Mouse (Mus musculus) kidney, postnatal 0 days (tissue): ENCODE results near the gene Bin2. TPM values are rescaled to one million over a fixed set of nuclear protein-coding genes. Genes with fewer than 3 reads are reported as not detected.

Source experiments
- ATAC-seq: fragments of 200-750 bp; cut with Nextera tagmentation; replicated peaks from 2 replicates; pipeline ENCODE4 v1.8.0; 2017; ENCODE audit warnings: low read depth, moderate number of reproducible peaks, moderate TSS enrichment, moderate library complexity; ENCODE audit not compliant: low FRiP score
- DNase-seq: peaks from one replicate; pipeline ENCODE4 v3.0.0-alpha.2; 2016; ENCODE audit warnings: low spot score
- H3K27ac ChIP-seq: fragments of 300-500 bp; sonication (generic); 2 replicates; pipeline ENCODE4 v1.5.1; 2014; ENCODE audit warnings: mild to moderate bottlenecking
- H3K27me3 ChIP-seq: fragments of 300-500 bp; sonication (generic); 2 replicates; pipeline ENCODE4 v1.6.1; 2014; ENCODE audit warnings: low read length, mixed read lengths; ENCODE audit not compliant: insufficient read depth
- H3K36me3 ChIP-seq: fragments of 300-500 bp; sonication (generic); 2 replicates; pipeline ENCODE4 v1.6.1; 2014; ENCODE audit warnings: low read length, mixed read lengths; ENCODE audit not compliant: insufficient read depth
- H3K4me1 ChIP-seq: fragments of 300-500 bp; sonication (generic); replicated peaks from 2 replicates; pipeline ENCODE4 v1.6.1; 2014; ENCODE audit warnings: antibody characterized with exemption, low read length, mixed read lengths; ENCODE audit not compliant: insufficient read depth
- H3K4me2 ChIP-seq: fragments of 300-500 bp; sonication (generic); 2 replicates; pipeline ENCODE4 v1.6.1; 2014; ENCODE audit warnings: mild to moderate bottlenecking, low read length, moderate library complexity, mixed read lengths
- H3K4me3 ChIP-seq: fragments of 300-500 bp; sonication (generic); replicated peaks from 2 replicates; pipeline ENCODE4 v1.5.1; 2014; ENCODE audit warnings: low read depth, low read length
- H3K9ac ChIP-seq: fragments of 300-500 bp; sonication (generic); 2 replicates; pipeline ENCODE4 v1.6.1; 2014; ENCODE audit warnings: low read depth, low read length
- H3K9me3 ChIP-seq: fragments of 300-500 bp; sonication (generic); replicated peaks from 2 replicates; pipeline ENCODE4 v1.6.1; 2016; ENCODE audit warnings: low read length, inconsistent platforms, mixed read lengths
- CTCF ChIP-seq: IDR thresholded peaks from 2 replicates; pipeline ENCODE4 v1.5.1; 2016; ENCODE audit warnings: antibody characterized with exemption, low read depth, mild to moderate bottlenecking, moderate library complexity
- WGBS: fragments of 180-500 bp; shearing (Covaris S2); extraction: QIAGEN DNeasy Blood & Tissue Kit; methylation state at CpG from one replicate; pipeline ENCODE4 v1.1.7; 2014; 5-methylcytosine and 5-hydroxymethylcytosine counted together
- polyA plus RNA-seq: library from polyadenylated mRNA; unstranded; fragments of >200 nt; fragmentation: Nextera tagmentation; extraction: Ambion mirVana; gene quantifications from 2 replicates; pipeline ENCODE4 v1.2.1, GENCODE M21; 2015

Gene Bin2
- polyA plus RNA-seq, 1 experiment from 2014 or later: 0.93 TPM

DNA sequence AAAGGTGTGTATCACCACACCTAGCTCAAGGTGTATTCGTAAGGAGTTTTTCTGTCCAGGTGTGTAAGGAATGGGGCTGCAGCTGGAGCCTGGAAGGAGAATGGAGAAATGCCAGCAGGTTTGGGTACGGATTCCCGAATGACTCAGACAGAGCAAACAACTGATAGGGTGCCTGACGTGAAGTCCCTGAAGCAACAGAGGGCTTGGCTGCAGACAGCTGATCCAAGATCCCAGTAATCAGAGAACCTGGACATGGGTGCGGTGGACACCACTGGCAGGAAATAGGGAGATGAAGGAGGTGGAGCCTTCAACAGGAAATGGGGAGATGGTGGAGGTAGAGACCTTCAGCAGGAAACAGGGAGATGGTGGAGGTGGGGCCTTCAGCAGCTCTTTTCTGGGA is 37.0 kb downstream of the Bin2 start:
- ATAC-seq (no peak), DNase-seq (no peak)
- WGBS: 84% methylated on average over 5 of the region's 5 CpGs
- Histone ChIP-seq H3K4me2 (no peak overlapping the region), H3K27me3 (no peaks in the 10 kb centered on the region), H3K36me3 (no peaks in the 10 kb centered on the region), H3K9me3 (no peaks in the 10 kb centered on the region), H3K27ac (no peak overlapping the region), H3K4me1 (0 out of 2 replicates have a peak, but pooled peaks cover 11% of the 10 kb centered on the region), H3K9ac (no peak overlapping the region), H3K4me3 (no peak overlapping the region)
- no peak for TF ChIP-seq CTCF

DNA sequence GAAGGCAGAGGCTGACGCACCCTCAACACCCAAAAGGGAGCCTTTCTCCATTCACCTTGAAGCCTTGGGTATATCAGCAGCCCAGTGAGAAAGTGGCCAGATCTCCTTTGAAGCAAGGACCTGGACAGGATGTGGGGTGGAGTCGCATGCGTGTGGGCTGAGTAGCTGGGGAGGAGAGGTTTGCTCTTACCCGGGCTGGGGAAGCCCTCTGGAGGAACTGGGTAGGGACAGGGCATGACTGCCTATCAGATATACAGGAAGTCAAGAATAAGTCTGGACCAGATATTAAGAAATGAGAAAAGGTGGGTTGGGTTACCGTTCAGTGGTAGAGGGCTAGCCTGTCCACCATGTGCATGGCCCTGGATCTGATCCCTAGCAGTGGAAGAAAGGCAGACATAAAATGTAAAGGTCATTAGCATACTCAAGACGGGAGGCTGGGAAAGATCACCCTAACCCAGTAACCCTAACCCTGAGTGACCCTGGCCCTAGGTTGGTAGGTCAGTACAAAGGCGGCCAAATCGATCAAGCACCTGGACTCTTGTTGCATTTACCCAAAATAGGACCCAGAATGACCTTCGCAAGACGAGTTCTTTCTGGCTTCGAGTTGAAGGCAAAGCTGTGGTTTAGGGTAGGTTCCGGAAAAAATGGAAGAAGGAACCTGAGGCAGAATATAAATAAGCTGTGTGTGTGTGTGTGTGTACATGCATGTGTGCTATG is 37.7 kb downstream of the Bin2 start:
- H3K9ac ChIP-seq: no peak overlapping the region
- ATAC-seq (no peak), DNase-seq (no peak)
- no peak for TF ChIP-seq CTCF
- no peaks in the 10 kb centered on the region for H3K9me3 ChIP-seq
- no peak overlapping the region for H3K4me2 ChIP-seq
- 70% methylated on average over 12 of the region's 12 CpGs for WGBS
- no peaks in the 10 kb centered on the region for H3K27me3 ChIP-seq
- 0 out of 2 replicates have a peak, but pooled peaks cover 11% of the 10 kb centered on the region for H3K4me1 ChIP-seq
- no peak overlapping the region for H3K4me3 ChIP-seq
- no peak overlapping the region for H3K27ac ChIP-seq
- H3K36me3 ChIP-seq: no peaks in the 10 kb centered on the region

DNA sequence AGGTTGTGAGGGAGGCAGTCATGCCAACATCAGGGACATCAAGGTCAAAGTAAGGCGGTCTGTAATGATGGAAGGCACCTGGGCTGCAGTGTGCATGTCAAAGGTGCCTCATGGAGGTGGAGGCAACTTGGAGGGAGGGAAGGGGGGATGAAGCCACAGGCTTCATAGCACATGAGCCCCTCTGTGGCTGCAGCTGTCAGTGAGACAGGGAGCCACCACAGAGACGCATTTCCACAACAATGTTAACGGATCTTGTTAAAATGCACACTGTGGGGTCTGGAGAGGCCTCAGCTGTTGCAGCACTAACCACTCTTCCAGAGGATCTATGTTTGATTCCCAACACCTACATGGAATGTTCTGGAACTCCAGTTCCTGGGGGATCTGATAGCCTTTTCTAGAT is 39.2 kb downstream of the Bin2 start:
- Histone ChIP-seq H3K9ac (no peak overlapping the region), H3K27ac (no peak overlapping the region), H3K36me3 (no peaks in the 10 kb centered on the region), H3K4me3 (no peak overlapping the region), H3K27me3 (no peaks in the 10 kb centered on the region), H3K4me1 (0 out of 2 replicates have a peak, but pooled peaks cover 11% of the 10 kb centered on the region), H3K9me3 (no peaks in the 10 kb centered on the region), H3K4me2 (no peak overlapping the region)
- no peak for TF ChIP-seq CTCF
- no peak for ATAC-seq
- no peak for DNase-seq
- WGBS: 60% methylated on average over 3 of the region's 3 CpGs

GRCm38 (mm10) chr15:100628797-100629196 is 40.6 kb downstream of the Bin2 start:
- no peak for ATAC-seq
- Histone ChIP-seq H3K9me3 (no peaks in the 10 kb centered on the region), H3K4me1 (0 out of 2 replicates have a peak, but pooled peaks cover 11% of the 10 kb centered on the region), H3K9ac (no peak overlapping the region), H3K27ac (0 out of 2 replicates have a peak overlapping the region, but pooled peaks have one; percentile 22), H3K4me2 (no peak overlapping the region), H3K4me3 (no peak overlapping the region), H3K36me3 (no peaks in the 10 kb centered on the region), H3K27me3 (no peaks in the 10 kb centered on the region)
- no peak for TF ChIP-seq CTCF
- WGBS: 52% methylated on average over 7 of the region's 7 CpGs
- peak; percentile 50 for DNase-seq

GRCm38 (mm10) chr15:100627774-100628370 is 41.5 kb downstream of the Bin2 start:
- Histone ChIP-seq H3K4me3 (no peak overlapping the region), H3K36me3 (no peaks in the 10 kb centered on the region), H3K9ac (no peak overlapping the region), H3K27ac (peak overlapping the region; percentile 52), H3K4me1 (0 out of 2 replicates have a peak, but pooled peaks cover 8% of the 10 kb centered on the region), H3K27me3 (no peaks in the 10 kb centered on the region), H3K4me2 (no peak overlapping the region), H3K9me3 (no peaks in the 10 kb centered on the region)
- TF ChIP-seq CTCF: no peak
- no peak for ATAC-seq
- DNase-seq: no peak
- WGBS: 15% methylated on average over 11 of the region's 11 CpGs

DNA sequence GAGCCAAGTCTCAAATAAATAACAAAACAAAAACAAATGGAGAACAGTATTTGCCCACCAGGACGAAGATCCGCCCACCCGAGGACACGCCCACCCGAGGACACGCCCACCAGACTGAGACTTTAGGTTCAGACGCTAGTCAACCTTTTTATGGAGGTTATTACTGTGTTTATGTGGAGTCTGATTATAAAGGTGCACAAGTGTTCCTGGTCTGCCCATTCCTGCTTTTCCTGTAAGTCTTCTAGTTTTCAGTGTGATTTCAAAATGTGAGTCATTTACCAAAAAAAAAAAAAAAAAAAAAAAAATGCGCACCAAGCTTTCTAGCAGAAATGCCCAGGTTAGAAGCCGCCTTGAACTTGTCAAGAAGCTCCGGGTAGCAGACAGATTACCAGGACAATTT is 42.1 kb downstream of the Bin2 start:
- H3K4me2 ChIP-seq: no peak overlapping the region
- WGBS: 21% methylated on average over 10 of the region's 10 CpGs
- H3K9ac ChIP-seq: no peak overlapping the region
- H3K9me3 ChIP-seq: no peaks in the 10 kb centered on the region
- H3K27ac ChIP-seq: peak overlapping the region; percentile 52; the same call in 1 of the 2 replicates
- H3K4me3 ChIP-seq: no peak overlapping the region
- H3K36me3 ChIP-seq: no peaks in the 10 kb centered on the region
- DNase-seq (no peak), ATAC-seq (no peak)
- TF ChIP-seq CTCF: no peak
- H3K4me1 ChIP-seq: 0 out of 2 replicates have a peak, but pooled peaks cover 2% of the 10 kb centered on the region
- H3K27me3 ChIP-seq: no peaks in the 10 kb centered on the region
